Mouse (Mus musculus): ENCODE data around the gene Crb1.

The Crb1 gene

GRCm38 (mm10) chr1:139223804-139224203 is 153.1 kb downstream of the Crb1 start:
- DNase-seq (ENCODE audit: extremely low spot score): no peak

GRCm38 (mm10) chr1:139215311-139215710 is 161.6 kb downstream of the Crb1 start:
- no peak for DNase-seq (ENCODE audit: extremely low spot score)

- no peak for DNase-seq (ENCODE audit: extremely low spot score)
These were observed 166.4 kb downstream of the Crb1 start for GRCm38 (mm10) chr1:139210505-139210904.

GRCm38 (mm10) chr1:139209796-139210195 is 167.1 kb downstream of the Crb1 start:
- DNase-seq (ENCODE audit: extremely low spot score): no peak

GRCm38 (mm10) chr1:139206259-139206658 is 170.6 kb downstream of the Crb1 start:
- DNase-seq (ENCODE audit: extremely low spot score): no peak

GRCm38 (mm10) chr1:139203026-139203425 is 173.9 kb downstream of the Crb1 start:
- no peak for DNase-seq (ENCODE audit: extremely low spot score)

GRCm38 (mm10) chr1:139194428-139195028 is 182.4 kb downstream of the Crb1 start:
- DNase-seq (ENCODE audit: extremely low spot score): peak; percentile 20

GRCm38 (mm10) chr1:139194011-139194410 is 182.9 kb downstream of the Crb1 start:
- peak; percentile 6 for DNase-seq (ENCODE audit: extremely low spot score)

GRCm38 (mm10) chr1:139192635-139193034 is 184.3 kb downstream of the Crb1 start:
- DNase-seq (ENCODE audit: extremely low spot score): no peak

GRCm38 (mm10) chr1:139180481-139181149 is 196.3 kb downstream of the Crb1 start:
- no peak for DNase-seq (ENCODE audit: extremely low spot score)

- DNase-seq (ENCODE audit: extremely low spot score): no peak
These were observed 197.2 kb downstream of the Crb1 start for GRCm38 (mm10) chr1:139179707-139180106.

GRCm38 (mm10) chr1:139174058-139174832 is 202.7 kb downstream of the Crb1 start:
- DNase-seq (ENCODE audit: extremely low spot score): no peak

GRCm38 (mm10) chr1:139162814-139163213 is 214.1 kb downstream of the Crb1 start:
- peak; percentile 36 for DNase-seq (ENCODE audit: extremely low spot score)

GRCm38 (mm10) chr1:139161619-139162018 is 215.3 kb downstream of the Crb1 start:
- DNase-seq (ENCODE audit: extremely low spot score): no peak

GRCm38 (mm10) chr1:139156397-139156796 is 220.5 kb downstream of the Crb1 start:
- DNase-seq (ENCODE audit: extremely low spot score): peak; percentile 14

- no peak for DNase-seq (ENCODE audit: extremely low spot score)
These were observed 223.4 kb downstream of the Crb1 start for GRCm38 (mm10) chr1:139153493-139153892.

GRCm38 (mm10) chr1:139153006-139153405 is 223.9 kb downstream of the Crb1 start:
- no peak for DNase-seq (ENCODE audit: extremely low spot score)

Data from embryo, embryonic 9.5 days (tissue).